Mouse (Mus musculus) neutrophil, adult 5-6 weeks (primary cell): ENCODE results near the gene Vamp2. TPM values are rescaled to one million over a fixed set of nuclear protein-coding genes. Genes with fewer than 3 reads are reported as not detected.
A peak's percentile ranks its signal among the peaks of the same experiment; 100 is the strongest.
"Not testable (repeated sequence)": the region's sequence is repeated elsewhere in the genome, so short reads cannot be mapped to it uniquely, and the experiment has no call there.

Source experiments
- ATAC-seq: fragments of 151-379, 151-347 bp; 2 replicates; pipeline ENCODE4 v1.8.0; 2017; ENCODE audit warnings: mild to moderate bottlenecking, moderate TSS enrichment; ENCODE audit not compliant: insufficient number of reproducible peaks, poor library complexity, low FRiP score, severe bottlenecking; ENCODE audit errors: extremely low read depth
- total RNA-seq: library from RNA; stranded (forward); fragments of 200-1000 nt; gene quantifications from 2 replicates; pipeline ENCODE4 v1.2.3, GENCODE M21; 2017

The Vamp2 gene
- total RNA-seq, 1 experiment from 2014 or later, result 108 TPM

- no peak for ATAC-seq
These were observed 10.2 kb upstream of the Vamp2 start for GRCm38 (mm10) chr11:69078041-69078440.

GRCm38 (mm10) chr11:69078805-69079438 is 9.4 kb upstream of the Vamp2 start:
- peak; percentile 75; the same call in 1 of the 2 replicates for ATAC-seq

GRCm38 (mm10) chr11:69080102-69080854 is 8.0 kb upstream of the Vamp2 start:
- ATAC-seq, result no peak

GRCm38 (mm10) chr11:69080855-69081222 is 7.5 kb upstream of the Vamp2 start:
- ATAC-seq, result no peak

GRCm38 (mm10) chr11:69081613-69082012 is 6.7 kb upstream of the Vamp2 start:
- ATAC-seq, result no peak

GRCm38 (mm10) chr11:69085608-69086007 is 2.7 kb upstream of the Vamp2 start:
- ATAC-seq, result no peak

- no peak for ATAC-seq
These were observed 1.9 kb upstream of the Vamp2 start for GRCm38 (mm10) chr11:69086390-69086789.

GRCm38 (mm10) chr11:69087082-69087481 is 1.2 kb upstream of the Vamp2 start:
- ATAC-seq, result no peak

- ATAC-seq, result no peak
These were observed 693 bp upstream of the Vamp2 start for GRCm38 (mm10) chr11:69087597-69087996.

GRCm38 (mm10) chr11:69088856-69089615 is 746 bp downstream of the Vamp2 start:
- ATAC-seq, result no peak

- ATAC-seq, result no peak
These were observed 1.5 kb downstream of the Vamp2 start for GRCm38 (mm10) chr11:69089616-69090290.

- no peak for ATAC-seq
These were observed 2.1 kb downstream of the Vamp2 start for GRCm38 (mm10) chr11:69090367-69090766.

GRCm38 (mm10) chr11:69091566-69092385 is 3.5 kb downstream of the Vamp2 start:
- no peak for ATAC-seq

- ATAC-seq, result no peak
These were observed 4.1 kb downstream of the Vamp2 start for GRCm38 (mm10) chr11:69092386-69092751.

- ATAC-seq, result no peak
These were observed 4.6 kb downstream of the Vamp2 start for GRCm38 (mm10) chr11:69092871-69093270.

- ATAC-seq, result not testable (repeated sequence)
These were observed 5.6 kb downstream of the Vamp2 start for GRCm38 (mm10) chr11:69093856-69094255.

- ATAC-seq, result peak; percentile 66
These were observed 6.6 kb downstream of the Vamp2 start, which contains the start of gene Per1 for GRCm38 (mm10) chr11:69094697-69095429. Gene Per1 (plus strand): TSS chr11:69095217.
